In the genomic region with DNA sequence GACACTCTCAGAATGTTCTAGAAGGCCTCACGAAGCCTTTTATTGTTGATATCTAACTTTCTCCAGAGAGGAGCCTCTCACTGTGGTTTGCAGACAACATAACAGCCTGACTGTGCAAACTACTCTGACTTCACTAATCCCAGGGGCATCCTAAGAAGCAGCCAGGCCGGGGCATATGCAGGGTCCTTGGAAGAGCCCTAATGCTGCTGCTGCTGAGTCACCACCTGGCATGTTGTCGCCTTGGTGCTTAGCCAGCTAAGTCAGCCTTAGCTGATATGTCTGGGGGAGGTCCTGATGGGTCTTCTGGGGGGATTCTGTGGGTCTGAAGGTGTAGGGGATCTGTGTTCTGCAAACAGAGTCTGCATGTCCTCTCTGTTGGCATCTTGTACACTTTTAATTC, we compare ENCODE assay signal across 11 mouse cellular contexts.
"Had no signal": no experiment of that assay in that cellular context is flagged by ENCODE, and none has a peak within 500 bp of the region (broad histone marks: within the 10 kb centered on the region; RNA-seq: fewer than 3 reads in every experiment).

No protein-coding gene starts in this region.

- DNase-seq: kidney, postnatal 36 days; layer of hippocampus, adult 9-11 months; layer of hippocampus, postnatal 36 days; lung, adult 2 months; lung, postnatal 36 days; right cerebral cortex, postnatal 4 days; thymus, adult 18-20 months; thymus, postnatal 14 days had no signal

- H3K4me1 ChIP-seq: liver, embryonic 15.5 days; midbrain, embryonic 13.5 days had no signal

- H3K4me3 ChIP-seq: limb, embryonic 13.5 days; liver, embryonic 15.5 days; midbrain, embryonic 13.5 days had no signal

- H3K27ac ChIP-seq: limb, embryonic 13.5 days; liver, embryonic 15.5 days; midbrain, embryonic 13.5 days had no signal

- H3K27me3 ChIP-seq: limb, embryonic 13.5 days; liver, embryonic 15.5 days; midbrain, embryonic 13.5 days had no signal
